Mouse (Mus musculus) liver, embryonic 12.5 days (tissue): Measurements from ENCODE around the gene Elmod3. TPM values are rescaled to one million over a fixed set of nuclear protein-coding genes. Genes with fewer than 3 reads are reported as not detected.

Experiments
- ATAC-seq: fragments of 200-750 bp; cut with Nextera tagmentation; 2 replicates; pipeline ENCODE4 v1.8.0; 2017; ENCODE audit warnings: moderate number of reproducible peaks, mild to moderate bottlenecking, moderate library complexity
- H3K27ac ChIP-seq: fragments of 300-500 bp; sonication (generic); 2 replicates; pipeline ENCODE4 v1.5.1; 2016; ENCODE audit warnings: mild to moderate bottlenecking
- H3K27me3 ChIP-seq: fragments of 300-500 bp; sonication (generic); replicated peaks from 2 replicates; pipeline ENCODE4 v1.6.1; 2016; ENCODE audit warnings: mild to moderate bottlenecking, moderate library complexity
- H3K36me3 ChIP-seq: fragments of 300-500 bp; sonication (generic); 2 replicates; pipeline ENCODE4 v1.6.1; 2016; ENCODE audit warnings: mild to moderate bottlenecking, moderate library complexity
- H3K4me1 ChIP-seq: fragments of 300-500 bp; sonication (generic); 2 replicates; pipeline ENCODE4 v1.6.1; 2016
- H3K4me2 ChIP-seq: fragments of 300-500 bp; sonication (generic); 2 replicates; pipeline ENCODE4 v1.6.1; 2016; ENCODE audit warnings: mild to moderate bottlenecking, moderate library complexity
- H3K4me3 ChIP-seq: fragments of 300-500 bp; sonication (generic); 2 replicates; pipeline ENCODE4 v1.5.1; 2016; ENCODE audit warnings: mild to moderate bottlenecking, moderate library complexity
- H3K9ac ChIP-seq: fragments of 300-500 bp; sonication (generic); 2 replicates; pipeline ENCODE4 v1.6.1; 2016; ENCODE audit warnings: mild to moderate bottlenecking, moderate library complexity
- H3K9me3 ChIP-seq: fragments of 300-500 bp; sonication (generic); replicated peaks from 2 replicates; pipeline ENCODE4 v1.6.1; 2016; ENCODE audit warnings: mild to moderate bottlenecking, moderate library complexity
- WGBS: fragments of 180-500 bp; shearing (Covaris S2); methylation state at CpG from one replicate; pipeline ENCODE4 v1.1.7; 2016; ENCODE audit not compliant: insufficient replicate concordance; 5-methylcytosine and 5-hydroxymethylcytosine counted together
- polyA plus RNA-seq: library from polyadenylated mRNA; unstranded; fragments of >200 nt; fragmentation: Nextera tagmentation; extraction: Ambion mirVana; gene quantifications from 2 replicates; pipeline ENCODE4 v1.2.1, GENCODE M21; 2016

Elmod3 gene
- polyA plus RNA-seq, 1 experiment from 2014 or later: 7.6 TPM

DNA sequence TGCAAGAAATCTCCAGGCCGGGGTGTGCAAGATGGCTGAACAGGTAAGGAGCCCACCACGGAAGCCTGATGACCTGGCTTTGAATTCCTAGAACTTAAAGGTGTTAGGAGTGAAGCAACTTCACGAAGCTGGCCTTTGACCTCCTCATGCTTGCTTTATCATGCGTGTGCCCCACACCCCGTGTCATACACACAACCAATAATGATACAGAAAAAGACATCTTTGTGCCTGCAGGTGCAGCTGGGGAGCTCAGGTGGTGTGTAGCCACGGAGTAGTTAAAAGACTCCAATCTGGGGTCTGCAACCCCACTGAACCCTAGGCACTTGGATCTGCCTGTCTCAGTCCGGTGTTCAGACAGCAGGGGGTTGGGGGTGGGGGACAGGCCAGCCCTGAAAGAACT is 32.7 kb downstream of the Elmod3 start:
- 81% methylated on average over 7 of the region's 7 CpGs for WGBS
- Histone ChIP-seq H3K4me1 (no peaks in the 10 kb centered on the region), H3K27ac (no peak overlapping the region), H3K36me3 (peaks cover 10% of the 10 kb centered on the region; the same call in 1 of the 2 replicates), H3K9ac (no peak overlapping the region), H3K9me3 (no peaks in the 10 kb centered on the region), H3K4me3 (no peak overlapping the region), H3K4me2 (no peak overlapping the region), H3K27me3 (no peaks in the 10 kb centered on the region)
- no peak for ATAC-seq

DNA sequence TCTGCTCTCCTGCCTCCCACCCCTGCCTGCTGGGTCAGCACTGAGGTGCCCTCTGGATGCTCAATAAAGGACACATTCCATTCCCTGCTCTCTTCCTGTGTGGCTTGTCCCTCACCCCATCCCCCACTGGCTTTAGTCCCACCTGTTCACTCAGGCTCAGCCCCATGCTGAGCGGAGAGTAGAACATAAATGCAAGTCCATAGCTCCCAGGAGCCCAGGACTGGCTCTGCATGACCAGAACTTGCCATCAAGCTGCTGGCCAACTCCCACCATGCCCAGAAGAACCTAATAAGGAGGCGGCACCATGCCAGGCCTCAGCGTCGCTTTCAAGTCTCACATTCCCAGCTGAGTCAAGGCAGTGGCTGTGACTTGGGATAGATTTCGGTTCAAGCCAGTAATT is 35.3 kb downstream of the Elmod3 start:
- H3K4me3 ChIP-seq: no peak overlapping the region
- no peak for ATAC-seq
- WGBS: 79% methylated on average over 5 of the region's 5 CpGs
- H3K9ac ChIP-seq: no peak overlapping the region
- no peak overlapping the region for H3K4me2 ChIP-seq
- H3K27ac ChIP-seq: no peak overlapping the region
- no peaks in the 10 kb centered on the region for H3K27me3 ChIP-seq
- peaks cover 3% of the 10 kb centered on the region; the same call in 1 of the 2 replicates for H3K36me3 ChIP-seq
- H3K9me3 ChIP-seq: no peaks in the 10 kb centered on the region
- H3K4me1 ChIP-seq: no peaks in the 10 kb centered on the region

DNA sequence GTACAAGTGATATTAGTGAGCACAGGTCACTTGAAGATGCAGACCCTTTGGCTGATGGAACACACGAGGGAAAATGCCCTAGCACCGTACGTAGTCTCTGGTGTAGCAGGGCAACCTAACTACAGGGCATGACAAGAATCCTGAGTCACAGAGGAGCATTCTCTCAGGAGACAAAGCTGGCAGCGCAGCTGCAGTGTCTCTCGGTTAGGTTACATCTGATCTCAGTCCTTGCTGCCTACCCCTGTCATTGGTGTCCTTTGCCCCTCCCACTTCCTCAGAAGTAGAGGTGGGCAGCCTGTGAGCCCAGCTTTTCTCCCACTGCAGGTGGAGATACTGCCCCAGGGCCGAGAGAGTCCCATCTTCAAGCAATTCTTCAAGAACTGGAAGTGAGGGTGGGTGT is 35.7 kb downstream of the Elmod3 start:
- WGBS: 58% methylated on average over 6 of the region's 6 CpGs
- no peak for ATAC-seq
- Histone ChIP-seq H3K27me3 (no peaks in the 10 kb centered on the region), H3K36me3 (no peaks in the 10 kb centered on the region; the same call in 1 of the 2 replicates), H3K4me1 (no peaks in the 10 kb centered on the region), H3K27ac (no peak overlapping the region), H3K4me3 (no peak overlapping the region), H3K4me2 (no peak overlapping the region), H3K9me3 (no peaks in the 10 kb centered on the region), H3K9ac (no peak overlapping the region)

DNA sequence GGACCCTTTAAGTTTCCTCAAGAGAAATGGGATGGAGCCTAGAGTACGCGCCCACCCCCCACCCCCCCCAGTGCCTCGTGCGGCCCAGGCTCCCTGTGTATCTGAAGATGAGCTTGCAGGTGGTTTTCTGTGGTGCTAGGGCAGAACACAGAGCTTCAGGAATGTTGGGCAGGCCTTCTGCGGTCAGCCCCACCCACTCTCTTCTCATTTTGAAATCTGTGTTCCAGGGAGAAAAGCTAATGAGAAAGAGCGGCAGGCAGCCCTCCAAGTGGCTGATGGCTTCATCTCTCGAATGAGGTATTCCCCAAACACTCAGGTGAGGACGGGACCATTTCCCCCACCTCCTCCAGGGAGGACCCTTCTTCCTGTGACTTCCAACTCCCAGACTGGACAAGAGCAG is 37.4 kb downstream of the Elmod3 start:
- Histone ChIP-seq H3K9ac (no peak overlapping the region), H3K36me3 (no peaks in the 10 kb centered on the region), H3K4me2 (no peak overlapping the region), H3K4me1 (no peaks in the 10 kb centered on the region), H3K27me3 (no peaks in the 10 kb centered on the region), H3K27ac (no peak overlapping the region), H3K9me3 (no peaks in the 10 kb centered on the region), H3K4me3 (no peak overlapping the region)
- 71% methylated on average over 8 of the region's 8 CpGs for WGBS
- no peak for ATAC-seq

DNA sequence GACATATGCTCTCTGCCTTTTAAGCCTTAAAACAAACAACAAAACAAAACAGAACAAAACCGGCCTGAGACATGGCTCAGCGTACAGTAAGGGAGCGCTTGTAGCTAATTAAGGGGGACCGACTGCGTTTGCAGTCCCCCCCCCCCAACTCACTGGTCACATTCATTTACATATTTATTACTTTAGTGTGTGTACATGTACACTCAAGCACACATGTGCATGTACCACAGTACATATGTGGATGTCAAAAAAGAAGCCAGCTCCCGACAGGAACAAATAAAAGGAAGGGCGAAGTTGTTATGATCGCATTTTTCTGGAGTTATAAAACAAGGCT is 45.2 kb downstream of the Elmod3 start:
- peak overlapping the region; percentile 72 for H3K27ac ChIP-seq
- H3K9me3 ChIP-seq: no peaks in the 10 kb centered on the region
- peak; percentile 11; the same call in 1 of the 2 replicates for ATAC-seq
- peak overlapping the region; percentile 66 for H3K9ac ChIP-seq
- WGBS: 19% methylated on average over 8 of the region's 8 CpGs
- H3K4me3 ChIP-seq: peak overlapping the region; percentile 55
- peaks cover 50% of the 10 kb centered on the region for H3K4me1 ChIP-seq
- no peaks in the 10 kb centered on the region for H3K27me3 ChIP-seq
- H3K36me3 ChIP-seq: no peaks in the 10 kb centered on the region
- H3K4me2 ChIP-seq: peak overlapping the region; percentile 86

DNA sequence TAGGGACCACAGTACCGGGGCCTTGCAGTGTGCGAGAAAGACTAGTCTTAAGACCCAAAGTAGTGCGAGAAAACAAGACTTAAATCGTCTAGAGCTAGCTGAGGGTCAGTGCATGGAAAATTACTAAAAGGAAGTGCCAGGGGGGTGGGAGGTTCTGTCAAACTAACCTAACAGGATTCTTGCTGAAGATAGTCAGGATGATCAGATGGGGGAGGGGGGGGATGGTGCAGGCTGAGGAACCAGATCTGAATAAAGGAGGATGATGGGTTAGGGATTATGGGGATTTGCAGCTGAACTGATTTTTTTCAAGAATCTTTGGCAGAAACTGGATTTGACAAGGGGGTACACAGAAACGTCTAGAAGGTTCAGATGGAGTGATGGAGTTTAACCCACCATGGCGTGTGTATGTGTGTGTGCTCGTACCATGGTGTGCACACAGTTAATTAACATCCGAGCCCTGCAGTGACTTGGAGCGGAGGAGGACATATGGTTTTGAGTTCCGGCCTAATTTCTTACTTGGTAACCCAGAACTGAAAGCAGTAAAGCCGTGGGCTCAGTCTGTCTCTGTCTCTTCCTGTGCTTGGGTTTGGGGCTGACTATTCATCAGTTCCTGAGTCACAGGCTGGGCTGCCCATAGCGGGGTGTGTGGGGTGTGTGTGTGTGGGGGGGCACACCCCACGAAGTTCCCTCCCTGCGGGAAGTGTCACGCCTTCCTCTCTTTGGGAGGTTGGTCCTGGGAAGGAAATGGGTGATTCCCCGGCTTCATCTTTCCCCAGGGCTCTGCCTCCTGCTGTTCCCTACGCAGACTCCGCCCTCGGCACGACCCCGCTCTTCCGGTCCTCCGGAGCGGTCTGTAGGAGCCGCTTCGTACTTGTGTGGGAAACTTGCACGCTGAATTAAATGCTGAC is 45.8 kb downstream of the Elmod3 start:
- Histone ChIP-seq H3K27ac (peak overlapping the region; percentile 72), H3K27me3 (no peaks in the 10 kb centered on the region), H3K4me1 (peaks cover 51% of the 10 kb centered on the region), H3K36me3 (no peaks in the 10 kb centered on the region), H3K9me3 (no peaks in the 10 kb centered on the region), H3K4me2 (peak overlapping the region; percentile 86), H3K4me3 (peak overlapping the region; percentile 55), H3K9ac (peak overlapping the region; percentile 66)
- peak; percentile 70 for ATAC-seq
- 14% methylated on average over 27 of the region's 27 CpGs for WGBS

DNA sequence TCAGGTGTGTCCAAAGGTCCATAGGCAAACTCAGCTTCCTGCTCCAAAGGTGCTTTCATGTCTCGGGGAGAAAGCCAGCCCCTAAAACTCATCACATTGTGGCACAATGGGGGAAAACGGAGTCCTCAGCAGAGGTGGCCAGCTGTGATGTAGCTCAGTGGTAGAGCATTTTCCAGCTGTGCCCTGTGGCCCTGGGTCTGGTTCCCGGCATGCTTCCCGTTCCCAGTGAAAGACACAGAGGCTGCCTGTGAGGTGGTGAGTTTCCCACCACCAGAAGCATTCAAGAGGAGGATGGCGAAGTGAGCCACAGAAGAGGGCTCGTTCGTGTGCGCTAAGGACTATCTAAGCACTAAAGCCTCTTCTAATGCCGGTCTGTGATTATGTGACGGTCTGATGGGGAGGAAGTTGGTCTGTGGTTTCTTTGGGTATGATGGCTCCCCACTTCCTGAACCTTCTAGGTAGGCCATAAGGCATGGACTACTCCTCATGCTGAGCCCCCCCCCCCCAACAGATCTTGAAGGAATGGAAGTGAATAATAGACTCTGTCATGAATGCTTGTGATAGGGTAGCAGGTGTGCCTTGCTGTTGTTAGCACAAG is 47.6 kb downstream of the Elmod3 start:
- no peak for ATAC-seq
- H3K4me2 ChIP-seq: no peak overlapping the region
- no peak overlapping the region for H3K9ac ChIP-seq
- H3K9me3 ChIP-seq: no peaks in the 10 kb centered on the region
- H3K27ac ChIP-seq: no peak overlapping the region
- H3K4me1 ChIP-seq: peaks cover 51% of the 10 kb centered on the region
- H3K4me3 ChIP-seq: no peak overlapping the region
- H3K27me3 ChIP-seq: no peaks in the 10 kb centered on the region
- H3K36me3 ChIP-seq: peaks cover 6% of the 10 kb centered on the region; the same call in 1 of the 2 replicates
- 47% methylated on average over 10 of the region's 10 CpGs for WGBS

DNA sequence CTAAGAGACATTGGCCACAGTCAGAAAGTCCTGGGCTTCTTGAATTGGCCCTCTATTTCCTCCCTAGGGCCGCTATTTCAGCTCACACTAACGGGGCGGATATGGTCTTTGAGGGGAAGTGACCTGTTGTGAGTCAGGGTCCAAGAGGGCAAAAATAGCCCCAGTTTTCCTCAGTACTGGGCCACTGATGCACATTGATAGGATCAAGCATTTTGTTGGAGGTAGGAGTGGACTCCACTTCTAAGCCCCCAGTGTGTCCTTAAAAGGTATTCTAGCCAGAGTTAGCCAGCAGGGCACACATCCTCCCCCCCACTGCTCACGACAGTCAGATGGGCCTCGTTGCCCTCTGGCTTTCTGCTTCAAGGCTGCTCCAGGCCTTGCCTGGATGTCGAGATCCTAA is 48.2 kb downstream of the Elmod3 start:
- Histone ChIP-seq H3K36me3 (peaks cover 6% of the 10 kb centered on the region; the same call in 1 of the 2 replicates), H3K27me3 (no peaks in the 10 kb centered on the region), H3K4me1 (peaks cover 56% of the 10 kb centered on the region), H3K4me2 (peak overlapping the region; percentile 61; the same call in 1 of the 2 replicates), H3K9me3 (no peaks in the 10 kb centered on the region), H3K4me3 (no peak overlapping the region), H3K27ac (peak overlapping the region; percentile 57; the same call in 1 of the 2 replicates), H3K9ac (no peak overlapping the region)
- no peak for ATAC-seq
- 41% methylated on average over 6 of the region's 6 CpGs for WGBS

DNA sequence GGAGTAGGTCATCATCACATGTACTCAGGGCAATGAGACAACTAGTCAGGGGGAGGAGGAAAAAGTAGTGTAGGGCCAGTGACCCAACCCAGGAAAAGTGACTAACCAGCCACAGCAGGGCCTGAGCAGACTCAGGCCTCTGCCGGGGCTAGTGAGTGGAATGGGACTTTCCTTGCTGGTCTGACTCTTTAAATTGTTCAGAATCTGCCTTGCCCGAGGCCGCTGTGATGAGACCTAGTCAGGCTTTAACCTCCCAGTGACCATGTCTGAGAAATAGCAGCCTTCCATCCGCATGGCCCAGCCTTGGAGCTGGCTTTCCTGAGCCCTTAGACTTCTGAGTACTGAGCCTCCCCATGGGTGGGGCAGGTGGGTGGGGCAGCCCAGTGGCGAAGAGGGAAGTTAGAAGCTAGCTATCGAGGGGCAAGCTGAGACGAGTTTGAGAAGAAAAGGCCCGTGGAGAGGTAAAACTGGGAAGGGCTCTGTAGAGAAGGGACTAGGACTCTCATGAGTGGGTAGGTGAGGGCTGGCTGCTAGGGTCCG is 49.1 kb downstream of the Elmod3 start:
- WGBS: 33% methylated on average over 9 of the region's 9 CpGs

DNA sequence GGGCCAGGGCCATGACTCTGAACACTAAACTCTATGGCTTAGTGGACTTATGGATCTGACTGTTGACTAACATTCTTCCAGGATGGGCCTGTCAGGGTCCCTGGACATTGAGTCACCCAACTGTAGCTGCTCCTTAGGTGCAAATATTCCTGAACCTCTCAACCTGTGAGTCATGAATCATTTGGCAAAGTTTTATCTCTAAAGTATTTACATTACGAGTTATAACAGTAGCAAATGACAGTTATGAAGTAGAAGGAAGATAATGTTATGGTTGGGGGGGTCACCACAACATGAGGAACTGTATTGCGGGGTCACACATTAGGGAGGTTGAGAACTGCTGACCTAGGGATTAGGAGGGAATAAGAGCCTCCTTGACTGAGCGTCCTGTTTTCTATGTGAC is 50.4 kb downstream of the Elmod3 start:
- 79% methylated on average over 3 of the region's 3 CpGs for WGBS
- H3K4me2 ChIP-seq: no peak overlapping the region
- H3K4me3 ChIP-seq: no peak overlapping the region
- H3K36me3 ChIP-seq: peaks cover 6% of the 10 kb centered on the region; the same call in 1 of the 2 replicates
- no peak for ATAC-seq
- H3K27me3 ChIP-seq: no peaks in the 10 kb centered on the region
- peaks cover 58% of the 10 kb centered on the region for H3K4me1 ChIP-seq
- H3K27ac ChIP-seq: no peak overlapping the region
- no peak overlapping the region for H3K9ac ChIP-seq
- H3K9me3 ChIP-seq: no peaks in the 10 kb centered on the region

More for the DNA sequence above, 49.1 kb downstream of the Elmod3 start:
- peaks cover 64% of the 10 kb centered on the region for H3K4me1 ChIP-seq
- H3K36me3 ChIP-seq: peaks cover 6% of the 10 kb centered on the region; the same call in 1 of the 2 replicates
- peak overlapping the region; percentile 15; the same call in 1 of the 2 replicates for H3K4me3 ChIP-seq
- peak overlapping the region; percentile 40; the same call in 1 of the 2 replicates for H3K9ac ChIP-seq
- H3K27me3 ChIP-seq: no peaks in the 10 kb centered on the region
- ATAC-seq: peak; percentile 71
- no peaks in the 10 kb centered on the region for H3K9me3 ChIP-seq
- peak overlapping the region; percentile 61 for H3K4me2 ChIP-seq
- H3K27ac ChIP-seq: peak overlapping the region; percentile 57

DNA sequence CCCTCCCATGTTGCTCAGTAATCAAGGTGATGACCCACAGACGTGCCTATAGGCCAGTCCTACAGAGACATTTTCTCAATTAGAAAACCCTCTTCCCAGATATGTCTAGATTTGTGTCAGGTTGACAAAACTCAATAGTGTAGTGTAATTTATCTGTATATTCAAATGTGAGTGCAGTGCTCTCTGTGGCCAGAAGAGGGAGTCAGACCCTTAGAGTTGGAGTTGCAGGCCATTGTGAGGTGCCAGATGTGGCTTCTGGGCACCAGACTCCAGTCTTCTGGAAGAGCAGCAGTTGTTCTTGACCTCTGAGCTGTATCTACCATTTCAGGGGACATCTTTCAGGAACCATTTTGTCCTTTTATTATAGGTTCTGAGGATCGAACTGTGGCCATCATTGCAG is 51.1 kb downstream of the Elmod3 start:
- H3K27ac ChIP-seq: no peak overlapping the region
- no peak overlapping the region for H3K4me3 ChIP-seq
- WGBS: 87% methylated on average over 2 of the region's 2 CpGs
- H3K36me3 ChIP-seq: peaks cover 6% of the 10 kb centered on the region; the same call in 1 of the 2 replicates
- peaks cover 50% of the 10 kb centered on the region for H3K4me1 ChIP-seq
- H3K9ac ChIP-seq: no peak overlapping the region
- no peak overlapping the region for H3K4me2 ChIP-seq
- no peaks in the 10 kb centered on the region for H3K9me3 ChIP-seq
- no peak for ATAC-seq
- no peaks in the 10 kb centered on the region for H3K27me3 ChIP-seq

DNA sequence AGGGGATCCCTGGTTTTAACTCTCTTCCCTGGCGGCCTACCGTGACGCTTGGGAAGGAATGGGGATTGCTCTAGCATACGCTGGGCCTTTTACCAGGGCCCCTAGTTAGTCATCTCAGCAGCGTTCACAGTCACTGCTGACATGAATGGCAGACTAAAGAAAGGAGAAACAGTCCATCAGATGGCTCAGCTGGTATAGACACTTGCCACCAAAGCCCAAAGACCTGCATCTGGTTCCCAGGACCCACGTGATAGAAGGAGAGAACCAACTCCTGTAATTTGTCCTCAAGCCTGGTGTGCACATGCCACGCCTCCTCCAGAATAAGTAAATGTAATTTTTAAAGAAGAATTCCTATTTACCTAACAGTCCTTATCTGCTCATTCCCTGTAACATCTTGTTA is 52.8 kb downstream of the Elmod3 start:
- Histone ChIP-seq H3K27me3 (no peaks in the 10 kb centered on the region), H3K9ac (no peak overlapping the region), H3K36me3 (peaks cover 6% of the 10 kb centered on the region; the same call in 1 of the 2 replicates), H3K4me2 (no peak overlapping the region), H3K27ac (no peak overlapping the region), H3K4me3 (no peak overlapping the region), H3K9me3 (no peaks in the 10 kb centered on the region), H3K4me1 (peaks cover 39% of the 10 kb centered on the region)
- WGBS: 66% methylated on average over 7 of the region's 7 CpGs
- ATAC-seq: no peak
